Mouse (Mus musculus) thymus, adult 2 months (tissue): ENCODE data around the gene Pax3.

Source experiments
- CTCF ChIP-seq: fragments of 200-500 bp; IDR thresholded peaks from 2 replicates; pipeline ENCODE4 v1.5.1; 2012; ENCODE audit warnings: mild to moderate bottlenecking, control low read depth, low read length, moderate library complexity, borderline replicate concordance; ENCODE audit not compliant: control insufficient read depth, poor library complexity, insufficient read depth; ENCODE audit errors: extremely low read depth
- POLR2A ChIP-seq: fragments of 200-500 bp; IDR thresholded peaks from 2 replicates; pipeline ENCODE4 v1.6.1; 2012; ENCODE audit warnings: mild to moderate bottlenecking, low read length, control low read depth, moderate library complexity; ENCODE audit not compliant: control insufficient read depth, poor library complexity, insufficient read depth; ENCODE audit errors: extremely low read depth

- TF ChIP-seq CTCF (no peak), POLR2A (no peak)
These were observed 5.6 kb downstream of the Pax3 start for GRCm38 (mm10) chr1:78191331-78191730.
